Mouse (Mus musculus): Measurements from ENCODE around the gene Clcc1. TPM values are rescaled to one million over a fixed set of nuclear protein-coding genes. Genes with fewer than 3 reads are reported as not detected.

Gene Clcc1
- polyA plus RNA-seq, 1 experiment from 2014 or later, result 43.5 TPM

- Histone ChIP-seq H3K27me3 (replicated peaks; ENCODE audit: control insufficient read depth, insufficient read depth, low read length) (no peaks in the 10 kb centered on the region), H3K9me3 (ENCODE audit: control insufficient read depth) (no peaks in the 10 kb centered on the region), H3K4me3 (ENCODE audit: low read depth, low read length) (peak within 1 kb of the TSS; percentile 89), H3K27ac (ENCODE audit: low read depth, low read length) (peak within 1 kb of the TSS; percentile 93), H3K36me3 (ENCODE audit: control insufficient read depth, insufficient read depth) (no peaks in the 10 kb centered on the region; the same call in 1 of the 2 replicates), H3K4me2 (replicated peaks; ENCODE audit: low read depth) (peak within 1 kb of the TSS; percentile 82), H3K4me1 (replicated peaks; ENCODE audit: control insufficient read depth, insufficient read depth, low read length) (peaks cover 11% of the 10 kb centered on the region; the same call in 1 of the 2 replicates), H3K9ac (ENCODE audit: low read depth, low read length) (peak within 1 kb of the TSS; percentile 75)
- WGBS, result 3% methylated on average over 53 of the region's 53 CpGs
- TF ChIP-seq CTCF (IDR thresholded peaks at IDR 0.05; ENCODE audit: low read depth), result no peak
- peak; percentile 95 for ATAC-seq
Measured at GRCm38 (mm10) chr3:108722036-108722872, 68.5 kb downstream of the Clcc1 start, which contains the start of gene Gpsm2. Gene Gpsm2, minus strand, starts transcription at chr3:108722309.

- H3K27me3 ChIP-seq (replicated peaks; ENCODE audit: control insufficient read depth, insufficient read depth, low read length), result no peaks in the 10 kb centered on the region
- H3K4me1 ChIP-seq (replicated peaks; ENCODE audit: control insufficient read depth, insufficient read depth, low read length), result peaks cover 4% of the 10 kb centered on the region; the same call in 1 of the 2 replicates
- no peak overlapping the region for H3K4me3 ChIP-seq (ENCODE audit: low read depth, low read length)
- no peak overlapping the region for H3K9ac ChIP-seq (ENCODE audit: low read depth, low read length)
- no peaks in the 10 kb centered on the region for H3K9me3 ChIP-seq (ENCODE audit: control insufficient read depth)
- whole genome bisulfite sequencing, result 89% methylated on average over 7 of the region's 7 CpGs
- no peak for TF ChIP-seq CTCF (IDR thresholded peaks at IDR 0.05; ENCODE audit: low read depth)
- no peak overlapping the region for H3K4me2 ChIP-seq (replicated peaks; ENCODE audit: low read depth)
- ATAC-seq, result no peak
- H3K36me3 ChIP-seq (ENCODE audit: control insufficient read depth, insufficient read depth), result no peaks in the 10 kb centered on the region; the same call in 1 of the 2 replicates
- no peak overlapping the region for H3K27ac ChIP-seq (ENCODE audit: low read depth, low read length)
Measured at GRCm38 (mm10) chr3:108726413-108726812, 72.7 kb downstream of the Clcc1 start.

- Histone ChIP-seq H3K4me2 (replicated peaks; ENCODE audit: low read depth) (no peak overlapping the region), H3K9me3 (ENCODE audit: control insufficient read depth) (no peaks in the 10 kb centered on the region), H3K9ac (ENCODE audit: low read depth, low read length) (no peak overlapping the region), H3K4me1 (replicated peaks; ENCODE audit: control insufficient read depth, insufficient read depth, low read length) (peaks cover 4% of the 10 kb centered on the region; the same call in 1 of the 2 replicates), H3K27ac (ENCODE audit: low read depth, low read length) (no peak overlapping the region), H3K36me3 (ENCODE audit: control insufficient read depth, insufficient read depth) (no peaks in the 10 kb centered on the region; the same call in 1 of the 2 replicates), H3K4me3 (ENCODE audit: low read depth, low read length) (no peak overlapping the region), H3K27me3 (replicated peaks; ENCODE audit: control insufficient read depth, insufficient read depth, low read length) (no peaks in the 10 kb centered on the region)
- ATAC-seq, result no peak
- TF ChIP-seq CTCF (IDR thresholded peaks at IDR 0.05; ENCODE audit: low read depth), result no peak
Measured at GRCm38 (mm10) chr3:108727344-108727743, 73.6 kb downstream of the Clcc1 start.

GRCm38 (mm10) chr3:108727776-108728175, 74.1 kb downstream of the Clcc1 start:
- no peak for ATAC-seq
- no peaks in the 10 kb centered on the region for H3K27me3 ChIP-seq (replicated peaks; ENCODE audit: control insufficient read depth, insufficient read depth, low read length)
- no peak overlapping the region for H3K4me2 ChIP-seq (replicated peaks; ENCODE audit: low read depth)
- no peak for TF ChIP-seq CTCF (IDR thresholded peaks at IDR 0.05; ENCODE audit: low read depth)
- no peak overlapping the region for H3K27ac ChIP-seq (ENCODE audit: low read depth, low read length)
- 0 out of 2 replicates have a peak, but pooled peaks cover under 1% of the 10 kb centered on the region for H3K4me1 ChIP-seq (replicated peaks; ENCODE audit: control insufficient read depth, insufficient read depth, low read length)
- H3K9ac ChIP-seq (ENCODE audit: low read depth, low read length), result no peak overlapping the region
- no peak overlapping the region for H3K4me3 ChIP-seq (ENCODE audit: low read depth, low read length)
- H3K9me3 ChIP-seq (ENCODE audit: control insufficient read depth), result no peaks in the 10 kb centered on the region
- 87% methylated on average over 3 of the region's 3 CpGs for WGBS
- no peaks in the 10 kb centered on the region; the same call in 1 of the 2 replicates for H3K36me3 ChIP-seq (ENCODE audit: control insufficient read depth, insufficient read depth)

Other genes starting within 250 kb of the Clcc1 start
- 0.50 and 1.4 TPM in 2 replicates for gene Celsr2, start 238.4 kb upstream of the Clcc1 start, polyA plus RNA-seq (2015; fragmentation: Nextera tagmentation; extraction: Ambion mirVana)
- gene Sars, start 208.7 kb upstream of the Clcc1 start, polyA plus RNA-seq (2015; fragmentation: Nextera tagmentation; extraction: Ambion mirVana), result 99.5 and 106 TPM in 2 replicates
- not detected in 2 replicates for gene 1700013F07Rik, start 119.8 kb upstream of the Clcc1 start, polyA plus RNA-seq (2015; fragmentation: Nextera tagmentation; extraction: Ambion mirVana)
- 8.6 and 10.8 TPM in 2 replicates for gene 5330417C22Rik, start 117.4 kb upstream of the Clcc1 start, polyA plus RNA-seq (2015; fragmentation: Nextera tagmentation; extraction: Ambion mirVana)
- 27.5 and 27.9 TPM in 2 replicates for gene Tmem167b, start 91.4 kb upstream of the Clcc1 start, polyA plus RNA-seq (2015; fragmentation: Nextera tagmentation; extraction: Ambion mirVana)
- gene Taf13, start 82.2 kb upstream of the Clcc1 start, polyA plus RNA-seq (2015; fragmentation: Nextera tagmentation; extraction: Ambion mirVana), result 29.9 and 30.4 TPM in 2 replicates
- 2.9 and 3.0 TPM in 2 replicates for gene Wdr47, start 62.6 kb upstream of the Clcc1 start, polyA plus RNA-seq (2015; fragmentation: Nextera tagmentation; extraction: Ambion mirVana)
- gene Gpsm2, start 68.4 kb downstream of the Clcc1 start, polyA plus RNA-seq (2015; fragmentation: Nextera tagmentation; extraction: Ambion mirVana), result 26.7 and 27.8 TPM in 2 replicates
- 0.14 and 0.16 TPM in 2 replicates for gene Aknad1, start 85.7 kb downstream of the Clcc1 start, polyA plus RNA-seq (2015; fragmentation: Nextera tagmentation; extraction: Ambion mirVana)
- 40.5 and 48.6 TPM in 2 replicates for gene Stxbp3, start 186.6 kb downstream of the Clcc1 start, polyA plus RNA-seq (2015; fragmentation: Nextera tagmentation; extraction: Ambion mirVana)
- 0.05 TPM in 1 of 2 replicates, not detected in the other for gene Fndc7, start 236.1 kb downstream of the Clcc1 start, polyA plus RNA-seq (2015; fragmentation: Nextera tagmentation; extraction: Ambion mirVana)

Data from intestine, postnatal 0 days (tissue).